Mouse (Mus musculus): ENCODE data around the gene Nlgn1.

DNA sequence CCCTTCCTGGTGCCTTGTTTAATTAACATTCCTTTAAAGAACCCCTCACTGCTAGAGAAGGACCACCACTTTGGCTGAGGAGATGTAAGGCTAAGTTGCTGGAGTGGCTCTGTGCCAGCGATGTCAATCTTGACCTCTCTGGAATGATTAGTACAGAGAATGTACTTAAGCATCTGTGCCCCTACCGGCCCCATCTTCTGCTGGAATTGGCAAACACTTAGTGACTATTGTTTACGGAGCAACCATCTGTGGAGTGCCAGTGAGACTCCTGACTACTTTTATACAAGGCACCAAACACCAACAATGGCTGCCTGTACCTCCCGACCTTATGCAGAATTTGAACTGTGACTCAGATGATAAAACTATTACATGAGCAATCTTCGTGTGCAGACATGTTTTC lies 186.8 kb downstream of the Nlgn1 start:
- TF ChIP-seq CTCF (conservative IDR thresholded peaks at IDR 0.05; ENCODE audit: low read length) = no peak
- TF ChIP-seq POU5F1 (IDR thresholded peaks at IDR 0.05; ENCODE audit: borderline replicate concordance, low read length) = no peak
